17 mouse cellular contexts compared by ENCODE assay signal in genomic region chr5:148239757-148240156, GRCm38 (mm10).
DNase-seq lines count a peak whose midpoint lies in the region; ATAC-seq lines count a peak whose summit lies in the region.
"Had no signal": no experiment of that assay in that cellular context is flagged by ENCODE, and none has a peak within 500 bp of the region (broad histone marks: within the 10 kb centered on the region; RNA-seq: fewer than 3 reads in every experiment).

No protein-coding gene starts in this region.

- 0 out of 2 replicates have a peak, but pooled peaks cover 2% of the 10 kb centered on the region for H3K9me3 ChIP-seq in forebrain, embryonic 12.5 days
- H3K9me3 ChIP-seq in forebrain, embryonic 13.5 days (replicated peaks): no peaks in the 10 kb centered on the region
- H3K9me3 ChIP-seq in hindbrain, embryonic 12.5 days (replicated peaks): no peaks in the 10 kb centered on the region
- H3K9me3 ChIP-seq in hindbrain, embryonic 11.5 days (ENCODE audit: control insufficient read depth, low read length): no peaks in the 10 kb centered on the region
- H3K9me3 ChIP-seq in neural tube, embryonic 11.5 days (ENCODE audit: control insufficient read depth, low read length): no peaks in the 10 kb centered on the region
- H3K9me3 ChIP-seq: embryonic facial prominence, embryonic 15.5 days; heart, embryonic 13.5 days; hindbrain, embryonic 15.5 days had no signal

- H3K36me3 ChIP-seq in forebrain, embryonic 12.5 days (replicated peaks): no peaks in the 10 kb centered on the region
- H3K36me3 ChIP-seq in forebrain, embryonic 13.5 days (ENCODE audit: poor library complexity, severe bottlenecking): no peaks in the 10 kb centered on the region
- no peaks in the 10 kb centered on the region for H3K36me3 ChIP-seq in hindbrain, embryonic 12.5 days
- no peaks in the 10 kb centered on the region for H3K36me3 ChIP-seq in hindbrain, embryonic 11.5 days (ENCODE audit: control insufficient read depth, insufficient read depth, low read length)
- H3K36me3 ChIP-seq in neural tube, embryonic 11.5 days (ENCODE audit: control insufficient read depth, insufficient read depth, low read length): no peaks in the 10 kb centered on the region
- H3K36me3 ChIP-seq: embryonic facial prominence, embryonic 15.5 days; heart, embryonic 13.5 days; hindbrain, embryonic 15.5 days had no signal

- 9% methylated on average over 2 of the region's 2 CpGs for WGBS in forebrain, embryonic 12.5 days
- WGBS in forebrain, embryonic 13.5 days: 3% methylated on average over 2 of the region's 2 CpGs
- WGBS in hindbrain, embryonic 12.5 days: 11% methylated on average over 2 of the region's 2 CpGs
- 21% methylated on average over 2 of the region's 2 CpGs for WGBS in hindbrain, embryonic 11.5 days
- 9% methylated on average over 2 of the region's 2 CpGs for WGBS in neural tube, embryonic 11.5 days

- no peak for DNase-seq in hindbrain, embryonic 11.5 days (ENCODE audit: low spot score)
- DNase-seq in neural tube, embryonic 11.5 days (ENCODE audit: low spot score): no peak
- no peak for DNase-seq in neural tube, embryonic 10.5 days (ENCODE audit: extremely low spot score, low spot score)
- DNase-seq: adrenal gland, adult 2 months; adrenal gland, postnatal 25 days; gastrocnemius, adult 2 months; gastrocnemius, postnatal 25 days had no signal

- no peak overlapping the region for H3K27ac ChIP-seq in forebrain, embryonic 12.5 days
- no peak overlapping the region for H3K27ac ChIP-seq in forebrain, embryonic 13.5 days
- no peak overlapping the region for H3K27ac ChIP-seq in hindbrain, embryonic 12.5 days
- H3K27ac ChIP-seq in hindbrain, embryonic 11.5 days (ENCODE audit: low read depth, low read length): no peak overlapping the region
- no peak overlapping the region for H3K27ac ChIP-seq in neural tube, embryonic 11.5 days (ENCODE audit: low read depth, low read length)
- H3K27ac ChIP-seq: embryonic facial prominence, embryonic 15.5 days; gastrocnemius, adult 2 months; heart, embryonic 13.5 days; hindbrain, embryonic 15.5 days had no signal

- 0 out of 2 replicates have a peak, but pooled peaks have one; percentile 25 for ATAC-seq in forebrain, embryonic 12.5 days (ENCODE audit: low FRiP score)
- no peak for ATAC-seq in forebrain, embryonic 13.5 days
- ATAC-seq in hindbrain, embryonic 12.5 days (ENCODE audit: low FRiP score): 0 out of 2 replicates have a peak, but pooled peaks have one; percentile 42
- ATAC-seq in hindbrain, embryonic 11.5 days (ENCODE audit: low FRiP score): no peak
- 0 out of 2 replicates have a peak, but pooled peaks have one; percentile 57 for ATAC-seq in neural tube, embryonic 11.5 days (ENCODE audit: insufficient read depth, low FRiP score, low TSS enrichment)
- ATAC-seq: inflammation-experienced regulatory T-cells, adult 6 months; intestine, postnatal 0 days; Patski had no signal

- H3K4me1 ChIP-seq in forebrain, embryonic 12.5 days: no peaks in the 10 kb centered on the region
- no peaks in the 10 kb centered on the region for H3K4me1 ChIP-seq in forebrain, embryonic 13.5 days
- H3K4me1 ChIP-seq in hindbrain, embryonic 12.5 days: no peaks in the 10 kb centered on the region
- H3K4me1 ChIP-seq in hindbrain, embryonic 11.5 days (replicated peaks; ENCODE audit: control insufficient read depth, insufficient read depth, low read length): no peaks in the 10 kb centered on the region
- no peaks in the 10 kb centered on the region for H3K4me1 ChIP-seq in neural tube, embryonic 11.5 days (ENCODE audit: control insufficient read depth, insufficient read depth, low read length)
- H3K4me1 ChIP-seq: embryonic facial prominence, embryonic 15.5 days; heart, embryonic 13.5 days; hindbrain, embryonic 15.5 days had no signal

- no peak overlapping the region for H3K9ac ChIP-seq in forebrain, embryonic 12.5 days
- H3K9ac ChIP-seq in forebrain, embryonic 13.5 days: no peak overlapping the region
- H3K9ac ChIP-seq in hindbrain, embryonic 12.5 days: no peak overlapping the region
- H3K9ac ChIP-seq in hindbrain, embryonic 11.5 days (ENCODE audit: low read depth, low read length): no peak overlapping the region
- H3K9ac ChIP-seq in neural tube, embryonic 11.5 days (ENCODE audit: low read length): no peak overlapping the region
- H3K9ac ChIP-seq: embryonic facial prominence, embryonic 15.5 days; heart, embryonic 13.5 days; hindbrain, embryonic 15.5 days had no signal

- no peak overlapping the region for H3K4me3 ChIP-seq in forebrain, embryonic 12.5 days (replicated peaks)
- no peak overlapping the region for H3K4me3 ChIP-seq in forebrain, embryonic 13.5 days
- H3K4me3 ChIP-seq in hindbrain, embryonic 12.5 days: no peak overlapping the region
- H3K4me3 ChIP-seq in hindbrain, embryonic 11.5 days (ENCODE audit: low read depth, low read length): no peak overlapping the region
- no peak overlapping the region for H3K4me3 ChIP-seq in neural tube, embryonic 11.5 days (ENCODE audit: low read depth, low read length)
- H3K4me3 ChIP-seq: embryonic facial prominence, embryonic 15.5 days; erythroblast, embryonic 14.5 days; gastrocnemius, adult 2 months; heart, embryonic 13.5 days; hindbrain, embryonic 15.5 days had no signal

- H3K4me2 ChIP-seq in forebrain, embryonic 12.5 days: no peak overlapping the region
- H3K4me2 ChIP-seq in forebrain, embryonic 13.5 days: no peak overlapping the region
- no peak overlapping the region for H3K4me2 ChIP-seq in hindbrain, embryonic 12.5 days (replicated peaks)
- H3K4me2 ChIP-seq in hindbrain, embryonic 11.5 days (replicated peaks; ENCODE audit: low read depth, low read length): no peak overlapping the region
- H3K4me2 ChIP-seq in neural tube, embryonic 11.5 days (ENCODE audit: low read depth): no peak overlapping the region
- H3K4me2 ChIP-seq: embryonic facial prominence, embryonic 15.5 days; heart, embryonic 13.5 days; hindbrain, embryonic 15.5 days had no signal

- H3K27me3 ChIP-seq in forebrain, embryonic 12.5 days: no peaks in the 10 kb centered on the region
- no peaks in the 10 kb centered on the region for H3K27me3 ChIP-seq in forebrain, embryonic 13.5 days
- no peaks in the 10 kb centered on the region for H3K27me3 ChIP-seq in hindbrain, embryonic 12.5 days
- H3K27me3 ChIP-seq in hindbrain, embryonic 11.5 days (ENCODE audit: control insufficient read depth, insufficient read depth, low read length): no peaks in the 10 kb centered on the region
- H3K27me3 ChIP-seq in neural tube, embryonic 11.5 days (ENCODE audit: control insufficient read depth, insufficient read depth, low read length): no peaks in the 10 kb centered on the region
- H3K27me3 ChIP-seq: embryonic facial prominence, embryonic 15.5 days; hindbrain, embryonic 15.5 days; Patski had no signal

Comparison
In these comparisons a context has a peak if more than half of its experiments do, and no peak if none do; other contexts are left out.
1. ATAC-seq: peak in forebrain, embryonic 12.5 days (single experiment), hindbrain, embryonic 12.5 days (single experiment) and neural tube, embryonic 11.5 days (single experiment); none in forebrain, embryonic 13.5 days (single experiment) and hindbrain, embryonic 11.5 days (single experiment).